7 mouse cellular contexts compared by ENCODE assay signal in the genomic region with DNA sequence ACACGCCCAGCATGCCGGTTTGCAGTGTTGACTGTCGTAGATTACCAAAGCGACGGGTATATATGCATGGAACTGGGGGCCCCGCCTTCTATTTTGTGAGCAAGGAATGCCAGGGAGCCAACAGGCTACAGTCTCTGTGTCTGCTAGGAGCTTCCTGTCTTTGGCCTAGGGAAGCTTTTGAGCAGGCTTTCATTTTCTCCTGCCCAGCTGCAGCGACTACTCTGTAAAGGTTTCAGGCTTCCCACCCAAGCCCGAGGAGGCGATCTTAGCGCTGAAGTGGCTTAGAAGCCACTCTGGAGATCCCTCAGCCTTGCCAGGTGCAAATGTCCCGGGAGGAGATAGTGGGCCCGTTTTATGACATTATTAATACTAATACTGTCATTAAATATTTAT. TPM values are rescaled to one million over a fixed set of nuclear protein-coding genes. Genes with fewer than 3 reads are reported as not detected.
DNase-seq lines count a peak whose midpoint lies in the region; ATAC-seq and TF ChIP-seq lines count a peak whose summit lies in the region.

No protein-coding gene starts in this region.

- no peaks in the 10 kb centered on the region for H3K79me3 ChIP-seq in C2C12 (ENCODE audit: low read depth)

- H3K9ac ChIP-seq in ES-E14 (ENCODE audit: insufficient read depth, low read depth, low read length, poor library complexity, severe bottlenecking): peak overlapping the region; percentile 31; the same call in 1 of the 2 replicates
- H3K9ac ChIP-seq in heart, embryonic 13.5 days: peak overlapping the region; percentile 94
- H3K9ac ChIP-seq in kidney, postnatal 0 days (ENCODE audit: low read depth, low read length): peak overlapping the region; percentile 92

- H3K9me3 ChIP-seq in ES-E14 (ENCODE audit: control insufficient read depth, insufficient read depth, low read depth, low read length): no peaks in the 10 kb centered on the region
- H3K9me3 ChIP-seq in heart, embryonic 13.5 days: no peaks in the 10 kb centered on the region
- H3K9me3 ChIP-seq in kidney, postnatal 0 days (replicated peaks; ENCODE audit: low read length): no peaks in the 10 kb centered on the region

- no peak overlapping the region for H3K4me3 ChIP-seq in C2C12 (ENCODE audit: insufficient read depth, poor library complexity, severe bottlenecking)
- H3K4me3 ChIP-seq in ES-E14 (ENCODE audit: insufficient read depth in 1 of 2, low read depth in 1 of 2, low read length in 2 of 2, poor library complexity in 1 of 2, severe bottlenecking in 1 of 2): peak overlapping the region; percentile 63 to 79
- peak overlapping the region; percentile 84 for H3K4me3 ChIP-seq in heart, embryonic 13.5 days
- H3K4me3 ChIP-seq in kidney, postnatal 0 days (replicated peaks; ENCODE audit: low read depth, low read length): peak overlapping the region; percentile 96

- no peaks in the 10 kb centered on the region for H3K79me2 ChIP-seq in C2C12 (ENCODE audit: control insufficient read depth, insufficient read depth)

- in situ Hi-C loops in ES-E14 (cut with MboI; ENCODE audit: low sequenced_read_pairs in 2 of 2, unreplicated experiment in 2 of 2): no loop called here

- no peak for TF ChIP-seq CTCF in C2C12 (IDR thresholded peaks at IDR 0.05; ENCODE audit: control insufficient read depth, insufficient read depth, insufficient read length)
- TF ChIP-seq CTCF in kidney, postnatal 0 days (IDR thresholded peaks at IDR 0.05; ENCODE audit: low read depth): no peak

- ATAC-seq in heart, embryonic 13.5 days (ENCODE audit: extremely low read depth, insufficient number of reproducible peaks, low FRiP score, low TSS enrichment): no peak
- no peak for ATAC-seq in kidney, postnatal 0 days (replicated peaks; ENCODE audit: low FRiP score, low read depth)

- no peak for DNase-seq in ES-E14 (ENCODE audit: low read depth, low spot score)
- peak; percentile 62 for DNase-seq in embryo, embryonic 11 days
- peak; percentile 73 for DNase-seq in kidney, postnatal 0 days (ENCODE audit: low spot score)
- peak; percentile 66 for DNase-seq in lung, postnatal 14 days
- DNase-seq in right cerebral cortex, adult 2 months (ENCODE audit: low spot score in 2 of 2): peak; percentile 40 to 56

- H3K27ac ChIP-seq in ES-E14 (ENCODE audit: insufficient read depth, low read depth, low read length, poor library complexity, severe bottlenecking): no peak overlapping the region
- peak overlapping the region; percentile 63; the same call in 1 of the 2 replicates for H3K27ac ChIP-seq in heart, embryonic 13.5 days (replicated peaks)
- H3K27ac ChIP-seq in kidney, postnatal 0 days: peak overlapping the region; percentile 93

- peak overlapping the region; percentile 36 for H3ac ChIP-seq in C2C12 (ENCODE audit: control insufficient read depth, insufficient read length, low read depth)

- H3K4me2 ChIP-seq in heart, embryonic 13.5 days: peak overlapping the region; percentile 75
- peak overlapping the region; percentile 89 for H3K4me2 ChIP-seq in kidney, postnatal 0 days (ENCODE audit: low read length)

- peaks cover 4 to 8% of the 10 kb centered on the region in 2 experiments; a peak in 2 of 4 replicates for H3K4me1 ChIP-seq in ES-E14 (ENCODE audit: control insufficient read depth in 2 of 2, insufficient read depth in 2 of 2, low read length in 2 of 2, poor library complexity in 1 of 2)
- peaks cover 16% of the 10 kb centered on the region for H3K4me1 ChIP-seq in heart, embryonic 13.5 days
- peaks cover 14% of the 10 kb centered on the region; the same call in 1 of the 2 replicates for H3K4me1 ChIP-seq in kidney, postnatal 0 days (replicated peaks; ENCODE audit: insufficient read depth, low read length)

- 1% methylated on average over 12 of the region's 12 CpGs for WGBS in heart, embryonic 13.5 days
- WGBS in kidney, postnatal 0 days: 2% methylated on average over 12 of the region's 12 CpGs

- peaks cover 4% of the 10 kb centered on the region for H3K27me3 ChIP-seq in C2C12 (ENCODE audit: control insufficient read depth, insufficient read depth, insufficient read length)
- H3K27me3 ChIP-seq in heart, embryonic 13.5 days (replicated peaks): peaks cover 31% of the 10 kb centered on the region
- no peaks in the 10 kb centered on the region for H3K27me3 ChIP-seq in kidney, postnatal 0 days (ENCODE audit: insufficient read depth, low read length)

- no peaks in the 10 kb centered on the region for H3K36me3 ChIP-seq in C2C12 (ENCODE audit: control insufficient read depth, insufficient read depth)
- no peaks in the 10 kb centered on the region for H3K36me3 ChIP-seq in ES-E14 (ENCODE audit: control insufficient read depth, insufficient read depth, low read length, poor library complexity, severe bottlenecking)
- H3K36me3 ChIP-seq in heart, embryonic 13.5 days: no peaks in the 10 kb centered on the region
- H3K36me3 ChIP-seq in kidney, postnatal 0 days (ENCODE audit: insufficient read depth, low read length): no peaks in the 10 kb centered on the region

TF ChIP-seq in C2C12, 6 proteins besides CTCF, POLR2A, EP300 and RAD21:
- no peak for TF ChIP-seq CEBPB (IDR thresholded peaks at IDR 0.05; ENCODE audit: low read depth)
- no peak for TF ChIP-seq MAX (IDR thresholded peaks at IDR 0.05)
- no peak for TF ChIP-seq FOSL1 (IDR thresholded peaks at IDR 0.05; ENCODE audit: insufficient read depth, low read length, poor library complexity, severe bottlenecking)
- TF ChIP-seq USF1 (IDR thresholded peaks at IDR 0.05; ENCODE audit: low read depth): no peak
- no peak for TF ChIP-seq MYOG (IDR thresholded peaks at IDR 0.05; ENCODE audit: control insufficient read depth, extremely low read depth, insufficient read length)
TF ChIP-seq in C2C12: peak in this region for 0.

TF ChIP-seq in ES-E14, 5 proteins besides CTCF, POLR2A, EP300 and RAD21:
- TF ChIP-seq ZC3H11A (IDR thresholded peaks at IDR 0.05; ENCODE audit: borderline replicate concordance, low read depth, low read length) (no peak), CHD2 (IDR thresholded peaks at IDR 0.05; ENCODE audit: low read depth, low read length) (no peak), ZNF384 (IDR thresholded peaks at IDR 0.05; ENCODE audit: low read depth, low read length) (no peak), MAFK (IDR thresholded peaks at IDR 0.05; ENCODE audit: insufficient read depth, low read depth, low read length) (no peak), HCFC1 (IDR thresholded peaks at IDR 0.05; ENCODE audit: borderline replicate concordance, insufficient read depth, low read length) (no peak)

RNA-seq across cellular contexts. Expression of gene Pou6f1, which starts 0.9 kb away (rescaled TPM):
- 5.5 TPM for polyA plus RNA-seq in C2C12 (2012; fragmentation: generic; extraction: Trizol)
- total RNA-seq in ES-E14 (2012; rRNA removed): 2.9 and 4.1 TPM in 2 replicates
- 4.4 and 5.6 TPM in 2 replicates for polyA plus RNA-seq in heart, embryonic 13.5 days (2015; fragmentation: Nextera tagmentation; extraction: Ambion mirVana)
- polyA plus RNA-seq in kidney, postnatal 0 days (2015; fragmentation: Nextera tagmentation; extraction: Ambion mirVana): 9.5 and 9.7 TPM in 2 replicates

RNA-seq across cellular contexts. Expression of gene Dazap2, which starts 16.3 kb away (rescaled TPM):
- polyA plus RNA-seq in C2C12 (2012; fragmentation: generic; extraction: Trizol): 142 TPM
- total RNA-seq in ES-E14 (2012; rRNA removed): 13.5 and 27.6 TPM in 2 replicates
- 202 and 203 TPM in 2 replicates for polyA plus RNA-seq in heart, embryonic 13.5 days (2015; fragmentation: Nextera tagmentation; extraction: Ambion mirVana)
- 327 and 349 TPM in 2 replicates for polyA plus RNA-seq in kidney, postnatal 0 days (2015; fragmentation: Nextera tagmentation; extraction: Ambion mirVana)

RNA-seq across cellular contexts. Expression of gene Smagp, which starts 37.9 kb away (rescaled TPM):
- polyA plus RNA-seq in C2C12 (2012; fragmentation: generic; extraction: Trizol): 0.21 TPM
- total RNA-seq in ES-E14 (2012; rRNA removed): 20.0 and 27.3 TPM in 2 replicates
- polyA plus RNA-seq in heart, embryonic 13.5 days (2015; fragmentation: Nextera tagmentation; extraction: Ambion mirVana): 15.3 and 16.0 TPM in 2 replicates
- polyA plus RNA-seq in kidney, postnatal 0 days (2015; fragmentation: Nextera tagmentation; extraction: Ambion mirVana): 83.7 and 92.0 TPM in 2 replicates

RNA-seq across cellular contexts. Expression of gene Tfcp2, which starts 47.1 kb away (rescaled TPM):
- polyA plus RNA-seq in C2C12 (2012; fragmentation: generic; extraction: Trizol): 10.3 TPM
- total RNA-seq in ES-E14 (2012; rRNA removed): 13.1 and 13.6 TPM in 2 replicates
- 19.2 and 20.6 TPM in 2 replicates for polyA plus RNA-seq in heart, embryonic 13.5 days (2015; fragmentation: Nextera tagmentation; extraction: Ambion mirVana)
- polyA plus RNA-seq in kidney, postnatal 0 days (2015; fragmentation: Nextera tagmentation; extraction: Ambion mirVana): 28.6 and 29.1 TPM in 2 replicates

Comparison
In these comparisons a context has a peak if more than half of its experiments do, and no peak if none do; other contexts are left out.
1. H3K9ac ChIP-seq: peak in every context shown above with its lines; median percentile 94 in heart, embryonic 13.5 days; 92 in kidney, postnatal 0 days; 31 in ES-E14.
2. RNA of gene Smagp, which starts 37.9 kb away (polyA plus RNA-seq): 83.7 to 92.0 TPM in kidney, postnatal 0 days and 15.3 to 16.0 TPM in heart, embryonic 13.5 days; 0.21 TPM in C2C12 (single experiment); every median in the first group is over 10 times any median in the second.